Mouse (Mus musculus) left cerebral cortex, postnatal 4 days (tissue): ENCODE results near the gene Immp2l. TPM values are rescaled to one million over a fixed set of nuclear protein-coding genes. Genes with fewer than 3 reads are reported as not detected.
"Not testable (repeated sequence)": the region's sequence is repeated elsewhere in the genome, so short reads cannot be mapped to it uniquely, and the experiment has no call there.

Source experiments
- DNase-seq: peaks from one replicate; pipeline ENCODE4 v3.0.0-alpha.2; 2022
- intact Hi-C: fragments of 180-260 bp; cut with DNase I; formaldehyde crosslinking; loops from one replicate; pipeline ENCODE4 v1.15.1; 2025
- total RNA-seq, 2 experiments: library from RNA; stranded (reverse); gene quantifications; 2 replicates each; pipeline ENCODE4 v1.2.3; 2021

Immp2l gene
- 1 to 10 TPM; 3.6 to 3.9 TPM for total RNA-seq

- DNase-seq: peak; percentile 94
- intact Hi-C loops: loop anchor here (10.0 kb wide), 2 partner anchors 179 to 461 kb away; partner anchors contain the start of gene Lrrn3
Observed at GRCm38 (mm10) chr12:41023511-41024421, at the start of gene Immp2l. Gene Immp2l (plus strand): TSS chr12:41024090.

GRCm38 (mm10) chr12:40978719-40979500 lies 45.0 kb upstream of the Immp2l start:
- intact Hi-C loops: no loop called here
- DNase-seq: no peak

GRCm38 (mm10) chr12:40979716-40980115 lies 44.2 kb upstream of the Immp2l start:
- intact Hi-C loops: no loop called here
- peak; percentile 17 for DNase-seq

GRCm38 (mm10) chr12:40980160-40980559 lies 43.7 kb upstream of the Immp2l start:
- intact Hi-C loops: no loop called here

GRCm38 (mm10) chr12:40983021-40983420 lies 40.9 kb upstream of the Immp2l start:
- intact Hi-C loops: no loop called here
- no peak for DNase-seq

More at GRCm38 (mm10) chr12:40980160-40980559, 43.7 kb upstream of the Immp2l start:
- no peak for DNase-seq

- intact Hi-C loops: no loop called here
- DNase-seq: no peak
Observed at GRCm38 (mm10) chr12:40984735-40985134, 39.2 kb upstream of the Immp2l start.

- no peak for DNase-seq
- intact Hi-C loops: no loop called here
Observed at GRCm38 (mm10) chr12:40985791-40986190, 38.1 kb upstream of the Immp2l start.

GRCm38 (mm10) chr12:40988311-40989065 lies 35.4 kb upstream of the Immp2l start:
- intact Hi-C loops: no loop called here
- no peak for DNase-seq

- no peak for DNase-seq
- intact Hi-C loops: no loop called here
Observed at GRCm38 (mm10) chr12:40991647-40992046, 32.2 kb upstream of the Immp2l start.

- DNase-seq, intact Hi-C loops: not testable (repeated sequence)
Observed at GRCm38 (mm10) chr12:40992237-40992636, 31.7 kb upstream of the Immp2l start.

GRCm38 (mm10) chr12:40994846-40995245 lies 29.0 kb upstream of the Immp2l start:
- no peak for DNase-seq
- intact Hi-C loops: no loop called here

- DNase-seq: no peak
- intact Hi-C loops: no loop called here
Observed at GRCm38 (mm10) chr12:40995618-40996370, 28.1 kb upstream of the Immp2l start.

- DNase-seq: no peak
- intact Hi-C loops: loop anchor here (10.0 kb wide), 2 partner anchors 178 to 462 kb away; partner anchors contain the start of gene Lrrn3
Observed at GRCm38 (mm10) chr12:41022516-41022915, 1.4 kb upstream of the Immp2l start.

GRCm38 (mm10) chr12:41024512-41024911 lies 622 bp downstream of the Immp2l start:
- no peak for DNase-seq
- intact Hi-C loops: loop anchor here (10.0 kb wide), 2 partner anchors 180 to 460 kb away; partner anchors contain the start of gene Lrrn3

GRCm38 (mm10) chr12:41027485-41027884 lies 3.6 kb downstream of the Immp2l start:
- intact Hi-C loops: loop anchor here (10.0 kb wide), 2 partner anchors 183 to 457 kb away; partner anchors contain the start of gene Lrrn3

GRCm38 (mm10) chr12:41031119-41031518 lies 7.2 kb downstream of the Immp2l start:
- intact Hi-C loops: no loop called here
- no peak for DNase-seq

More at GRCm38 (mm10) chr12:41027485-41027884, 3.6 kb downstream of the Immp2l start:
- DNase-seq: no peak

- DNase-seq: peak; percentile 64
Observed at GRCm38 (mm10) chr12:41033196-41033595, 9.3 kb downstream of the Immp2l start.

GRCm38 (mm10) chr12:41039834-41040233 lies 15.9 kb downstream of the Immp2l start:
- intact Hi-C loops: no loop called here
- no peak for DNase-seq

More at GRCm38 (mm10) chr12:41033196-41033595, 9.3 kb downstream of the Immp2l start:
- intact Hi-C loops: no loop called here

GRCm38 (mm10) chr12:41041737-41042136 lies 17.8 kb downstream of the Immp2l start:
- intact Hi-C loops: no loop called here
- DNase-seq: no peak
